Mouse (Mus musculus) lung, adult 2 months (tissue): Measurements from ENCODE around the gene Pea15a. TPM values are rescaled to one million over a fixed set of nuclear protein-coding genes. Genes with fewer than 3 reads are reported as not detected.
A peak's percentile ranks its signal among the peaks of the same experiment; 100 is the strongest.
"Not testable (repeated sequence)": the region's sequence is repeated elsewhere in the genome, so short reads cannot be mapped to it uniquely, and the experiment has no call there.

Source experiments
- DNase-seq: peaks from one replicate; pipeline ENCODE4 v3.0.0; 2022
- H3K4me1 ChIP-seq: fragments of 200-500 bp; 2 replicates; pipeline ENCODE4 v1.6.1; 2011; ENCODE audit warnings: low read length; ENCODE audit not compliant: control insufficient read depth, insufficient read depth
- H3K4me3 ChIP-seq: fragments of 200-500 bp; replicated peaks from 2 replicates; pipeline ENCODE3; 2011; ENCODE audit warnings: low read depth, mild to moderate bottlenecking, control low read depth, low read length; ENCODE audit errors: extremely low read depth
- CTCF ChIP-seq: fragments of 200-500 bp; IDR thresholded peaks from 2 replicates; pipeline ENCODE4 v1.5.1; 2011; ENCODE audit warnings: mild to moderate bottlenecking, low read length, control low read depth; ENCODE audit not compliant: insufficient read depth
- POLR2A ChIP-seq: fragments of 200-500 bp; IDR thresholded peaks from 2 replicates; pipeline ENCODE4 v1.6.1; 2011; ENCODE audit warnings: low read depth, mild to moderate bottlenecking, control low read depth, low read length, borderline replicate concordance; ENCODE audit errors: extremely low read depth
- WGBS: fragments of 180-500 bp; shearing (Covaris S2); methylation state at CpG from one replicate; pipeline ENCODE4 v1.1.7; 2018; 5-methylcytosine and 5-hydroxymethylcytosine counted together
- polyA plus RNA-seq: library from polyadenylated mRNA; depleted of rRNA; stranded (reverse); fragments of >200 nt; gene quantifications from 2 replicates; pipeline ENCODE4 v1.2.3, GENCODE M21; 2012; rRNA removed

The Pea15a gene
- 88.2 and 137 TPM in 2 replicates for polyA plus RNA-seq

- WGBS = under 1% methylated on average over 38 of the region's 40 CpGs
- peak; percentile 84 for DNase-seq
- peaks cover 26% of the 10 kb centered on the region for H3K4me1 ChIP-seq
- H3K4me3 ChIP-seq = peak within 1 kb of the TSS; percentile 90
- TF ChIP-seq CTCF = no peak
- no peak; the same call in 1 of the 2 replicates for TF ChIP-seq POLR2A
Observed at GRCm38 (mm10) chr1:172206141-172206917, at the start of gene Pea15a. Gene Pea15a (minus strand): TSS chr1:172206804.

- 50% methylated on average over 2 of the region's 2 CpGs for whole genome bisulfite sequencing
- no peak for DNase-seq
Observed at GRCm38 (mm10) chr1:172247679-172248078, 41.1 kb upstream of the Pea15a start.

GRCm38 (mm10) chr1:172247216-172247615, 40.6 kb upstream of the Pea15a start:
- Histone ChIP-seq H3K4me1 (no peaks in the 10 kb centered on the region), H3K4me3 (no peak overlapping the region)
- no peak for DNase-seq
- TF ChIP-seq CTCF = no peak
- no peak for TF ChIP-seq POLR2A
- WGBS = 68% methylated on average over 4 of the region's 4 CpGs

More at GRCm38 (mm10) chr1:172247679-172248078, 41.1 kb upstream of the Pea15a start:
- TF ChIP-seq CTCF (peak; percentile 53), POLR2A (no peak)
- no peak overlapping the region for H3K4me3 ChIP-seq
- H3K4me1 ChIP-seq = no peaks in the 10 kb centered on the region

- not testable (repeated sequence) for H3K4me1 ChIP-seq, H3K4me3 ChIP-seq, DNase-seq
- 41% methylated on average over 23 of the region's 23 CpGs for WGBS
Observed at GRCm38 (mm10) chr1:172244645-172245044, 38.0 kb upstream of the Pea15a start.

- TF ChIP-seq POLR2A (no peak), CTCF (peak; percentile 36; the same call in 1 of the 2 replicates)
Observed at GRCm38 (mm10) chr1:172243547-172244205, 37.1 kb upstream of the Pea15a start.

GRCm38 (mm10) chr1:172242401-172242800, 35.8 kb upstream of the Pea15a start:
- no peak for TF ChIP-seq POLR2A
- Histone ChIP-seq H3K4me3 (no peak overlapping the region), H3K4me1 (no peaks in the 10 kb centered on the region)
- no peak for DNase-seq
- 44% methylated on average over 2 of the region's 2 CpGs for WGBS

More at GRCm38 (mm10) chr1:172243547-172244205, 37.1 kb upstream of the Pea15a start:
- no peak overlapping the region for H3K4me3 ChIP-seq
- 33% methylated on average over 16 of the region's 16 CpGs for WGBS
- DNase-seq = peak; percentile 28
- H3K4me1 ChIP-seq = no peaks in the 10 kb centered on the region

GRCm38 (mm10) chr1:172240945-172241708, 34.5 kb upstream of the Pea15a start:
- H3K4me1 ChIP-seq = no peaks in the 10 kb centered on the region
- WGBS = 55% methylated on average over 6 of the region's 6 CpGs
- TF ChIP-seq POLR2A (no peak), CTCF (no peak)
- DNase-seq = no peak
- no peak overlapping the region for H3K4me3 ChIP-seq

- no peaks in the 10 kb centered on the region for H3K4me1 ChIP-seq
- DNase-seq = no peak
- no peak overlapping the region for H3K4me3 ChIP-seq
- WGBS = 70% methylated on average over 1 of the region's 1 CpGs
- no peak for TF ChIP-seq CTCF
- no peak for TF ChIP-seq POLR2A
Observed at GRCm38 (mm10) chr1:172229215-172229614, 22.6 kb upstream of the Pea15a start.

GRCm38 (mm10) chr1:172228209-172228608, 21.6 kb upstream of the Pea15a start:
- Histone ChIP-seq H3K4me1 (no peaks in the 10 kb centered on the region), H3K4me3 (no peak overlapping the region)
- DNase-seq = no peak
- TF ChIP-seq POLR2A (no peak), CTCF (no peak)
- 56% methylated on average over 2 of the region's 2 CpGs for WGBS
